Mouse (Mus musculus) heart, postnatal 10 days (tissue): ENCODE results near the gene Lnpep. TPM values are rescaled to one million over a fixed set of nuclear protein-coding genes. Genes with fewer than 3 reads are reported as not detected.
A peak's percentile ranks its signal among the peaks of the same experiment; 100 is the strongest.

Experiments
- DNase-seq, 2 experiments: peaks; one replicate each; pipeline ENCODE4 v3.0.0; 2021
- intact Hi-C: fragments of 180-260 bp; cut with DNase I; formaldehyde crosslinking; loops from one replicate; pipeline ENCODE4 v1.15.1; 2025
- total RNA-seq, 2 experiments: library from RNA; stranded (reverse); gene quantifications; 2 replicates each; pipeline ENCODE4 v1.2.3; 2021

Gene Lnpep
- total RNA-seq, 2 experiments from 2014 or later = 170 to 171 TPM

DNA sequence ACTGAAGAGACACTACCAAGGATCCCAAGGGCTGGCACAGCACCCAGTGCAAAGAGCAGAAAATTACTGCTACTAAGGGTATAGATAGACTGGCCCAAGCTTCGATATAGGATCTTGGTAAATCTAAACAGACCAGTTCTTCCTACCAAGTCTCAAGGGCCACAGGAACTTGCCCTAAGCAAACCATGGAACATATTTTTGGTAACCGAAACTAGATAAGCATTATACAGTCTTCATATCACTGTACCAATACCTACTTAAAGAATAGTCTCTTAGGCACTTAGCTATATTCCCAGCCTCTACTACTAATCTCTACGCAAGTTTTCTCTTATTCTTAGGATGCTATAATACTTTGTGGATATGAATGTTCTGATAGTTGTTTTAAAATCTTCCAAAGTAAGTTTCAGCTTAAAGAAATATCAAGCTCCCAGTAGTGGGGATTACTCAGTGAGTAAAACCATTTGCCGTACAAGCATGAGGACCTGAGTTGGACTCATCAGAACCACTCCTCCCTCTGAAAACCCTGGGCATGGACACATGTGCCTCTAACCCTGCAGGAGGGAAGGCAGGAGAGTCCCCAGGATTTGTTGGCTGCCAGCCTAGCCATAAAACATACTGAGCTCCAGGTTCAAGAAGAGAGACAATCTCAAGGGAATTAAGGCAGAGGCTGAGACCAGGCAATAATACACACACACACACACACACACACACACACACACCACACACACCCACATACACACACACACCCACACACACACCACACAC lies 7.2 kb downstream of the Lnpep start:
- intact Hi-C loops = no loop called here
- DNase-seq = peak in 1 of 2 experiments; percentile 32

DNA sequence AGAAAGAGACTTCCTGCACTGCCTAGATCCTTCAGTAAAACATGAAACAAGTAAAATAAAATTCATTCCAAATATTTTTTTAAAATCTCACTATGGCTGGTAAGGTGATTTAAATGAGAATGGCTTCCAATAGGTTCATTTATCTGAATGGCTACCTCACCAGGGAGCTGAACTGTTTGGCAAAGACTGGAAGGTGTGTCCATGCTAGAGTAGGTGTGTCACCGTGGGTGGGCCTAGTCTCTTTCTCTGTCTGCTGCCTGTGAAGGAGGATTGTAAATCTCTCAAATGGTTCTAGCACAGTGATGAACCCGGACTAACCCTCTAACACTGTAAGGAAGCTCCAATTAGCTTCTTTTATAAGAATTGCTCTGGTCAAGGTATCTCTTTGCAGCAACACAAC lies 12.5 kb downstream of the Lnpep start:
- DNase-seq = no peak

DNA sequence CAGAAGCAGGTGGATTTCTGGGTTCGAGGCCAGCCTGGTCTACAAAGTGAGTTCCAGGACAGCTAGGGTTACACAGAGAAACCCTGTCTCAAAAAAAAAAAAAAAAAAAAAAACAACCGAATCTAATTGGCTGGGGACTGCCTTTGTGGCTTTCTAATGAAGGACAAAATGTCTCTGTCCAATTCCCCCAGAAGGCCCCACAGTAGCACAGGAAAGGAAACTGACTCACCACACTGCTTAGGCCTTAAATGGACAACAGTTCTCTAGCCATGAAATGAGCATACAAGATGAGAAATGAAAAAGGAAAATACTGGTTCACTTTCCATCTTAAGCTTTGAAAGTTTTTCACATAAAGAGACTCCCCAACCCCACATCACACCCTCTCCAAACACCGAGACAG lies 15.3 kb downstream of the Lnpep start:
- intact Hi-C loops = no loop called here
- no peak for DNase-seq

More for the DNA sequence above, 12.5 kb downstream of the Lnpep start:
- intact Hi-C loops = loop anchor here (2.0 kb wide), 1 partner anchor 70 kb away; no protein-coding TSS in a partner anchor

DNA sequence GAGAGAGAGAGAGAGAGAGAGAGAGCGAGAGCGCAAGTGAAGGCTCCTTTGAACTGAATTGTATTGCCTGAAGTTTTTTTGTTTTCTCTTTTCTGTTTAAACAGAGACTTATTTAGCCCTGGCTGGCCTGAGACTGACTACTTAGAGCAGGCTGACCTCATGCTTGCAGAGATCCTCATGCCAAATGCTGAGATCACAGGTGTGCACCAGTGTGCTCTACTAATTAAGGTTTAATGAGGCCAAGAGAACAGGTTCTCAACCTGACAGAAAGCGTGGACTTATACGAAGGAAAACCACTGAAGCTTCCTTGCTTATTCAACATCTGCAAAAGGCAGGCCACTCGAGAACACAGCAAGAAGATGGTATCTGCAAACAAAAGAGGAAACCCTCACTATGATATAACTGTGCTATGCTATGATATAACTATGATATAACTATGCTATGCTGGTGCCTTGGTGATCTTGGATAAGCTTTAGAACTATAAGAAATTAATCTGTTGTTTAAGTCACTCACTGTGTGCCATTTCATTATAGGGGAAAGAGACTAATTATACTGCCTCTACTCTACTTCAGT lies 16.3 kb downstream of the Lnpep start:
- no peak for DNase-seq
- intact Hi-C loops = no loop called here

DNA sequence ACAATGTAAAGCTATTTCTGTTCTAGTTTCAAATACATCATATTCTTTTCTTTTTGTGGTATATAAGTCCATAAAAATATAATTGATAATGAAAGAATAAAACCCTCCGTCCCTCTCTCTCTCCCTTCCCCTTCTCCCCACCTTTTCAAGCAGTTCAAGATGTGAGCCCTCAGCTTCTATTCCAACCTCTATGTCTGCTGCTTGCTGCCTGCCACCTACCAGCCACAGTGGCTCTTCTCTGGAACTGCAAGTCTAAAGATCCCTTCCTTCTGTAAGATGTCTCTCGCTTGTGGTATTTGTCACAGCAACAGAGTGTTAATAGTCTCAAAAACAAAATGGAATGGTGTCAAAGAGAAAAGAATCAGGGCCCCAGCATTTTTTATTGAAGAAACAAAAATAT lies 20.3 kb downstream of the Lnpep start:
- intact Hi-C loops = no loop called here

GRCm38 (mm10) chr17:17603609-17604008 lies 21.2 kb downstream of the Lnpep start:
- intact Hi-C loops = no loop called here
- no peak for DNase-seq

More for the DNA sequence above, 20.3 kb downstream of the Lnpep start:
- DNase-seq = no peak

GRCm38 (mm10) chr17:17602786-17603185 lies 22.1 kb downstream of the Lnpep start:
- no peak for DNase-seq
- intact Hi-C loops = no loop called here

DNA sequence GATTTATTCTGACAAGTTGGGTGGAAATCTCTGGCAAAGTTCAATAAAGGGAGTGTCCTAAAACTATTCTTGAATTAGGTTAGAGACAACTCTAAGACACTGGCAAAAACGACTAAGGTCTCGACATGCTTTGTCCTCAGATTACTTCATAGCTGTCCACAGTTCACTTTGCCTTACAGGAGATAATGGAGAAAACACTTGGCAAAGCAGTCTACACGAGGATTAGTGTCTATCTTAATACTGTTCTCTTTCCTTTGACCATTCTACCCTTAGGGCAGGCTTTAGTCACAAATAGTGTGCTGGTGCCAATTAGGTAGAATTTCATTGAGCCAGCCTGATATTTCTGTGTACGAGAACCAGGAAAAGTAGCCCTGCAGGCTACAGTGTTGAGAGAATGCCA lies 22.5 kb downstream of the Lnpep start:
- no peak for DNase-seq
- intact Hi-C loops = no loop called here

DNA sequence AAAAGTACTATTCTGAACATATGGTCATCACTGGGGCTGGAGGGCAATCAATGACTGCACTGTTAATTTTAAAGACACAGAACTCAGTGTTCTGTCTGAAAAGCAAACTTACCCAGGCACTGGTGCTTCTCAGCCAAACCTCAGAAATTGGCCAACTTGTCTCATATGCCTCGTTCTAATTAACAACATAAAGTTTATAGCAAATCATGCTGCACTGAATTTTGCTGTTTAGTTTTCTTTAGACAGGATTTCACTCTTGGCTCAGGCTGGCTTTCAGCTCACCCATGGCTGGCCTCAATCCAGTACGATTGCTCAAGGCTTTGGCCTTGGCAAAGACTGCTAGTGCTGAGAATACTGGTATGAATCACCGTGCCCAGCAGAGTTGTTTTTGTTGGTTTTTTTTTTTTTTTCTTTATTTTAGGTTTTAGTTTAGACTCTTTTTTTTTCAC lies 24.0 kb downstream of the Lnpep start:
- DNase-seq = peak; percentile 88 to 89
- intact Hi-C loops = no loop called here

GRCm38 (mm10) chr17:17600001-17600400 lies 24.8 kb downstream of the Lnpep start:
- intact Hi-C loops = no loop called here
- DNase-seq = no peak

DNA sequence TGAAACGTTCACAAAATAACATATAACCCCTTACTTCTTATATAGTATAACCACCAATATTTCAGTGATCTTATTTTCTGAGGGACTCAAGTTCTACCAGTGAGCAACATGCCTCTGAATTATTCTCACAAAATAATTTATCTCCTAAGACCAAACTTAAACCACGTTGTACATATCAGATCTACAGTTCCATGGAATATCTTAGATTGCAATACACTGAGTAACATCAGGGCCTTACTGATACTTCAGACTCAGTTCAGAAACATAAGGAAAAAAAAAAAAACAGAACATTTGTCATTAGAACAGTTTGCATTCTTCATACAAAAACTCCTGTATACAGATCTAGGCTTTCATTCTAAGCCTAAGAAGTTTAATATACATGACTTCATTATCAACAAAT lies 26.5 kb downstream of the Lnpep start:
- intact Hi-C loops = no loop called here
- DNase-seq = no peak

- DNase-seq = peak; percentile 45 to 64
These were observed 31.9 kb downstream of the Lnpep start for GRCm38 (mm10) chr17:17592926-17593325.

DNA sequence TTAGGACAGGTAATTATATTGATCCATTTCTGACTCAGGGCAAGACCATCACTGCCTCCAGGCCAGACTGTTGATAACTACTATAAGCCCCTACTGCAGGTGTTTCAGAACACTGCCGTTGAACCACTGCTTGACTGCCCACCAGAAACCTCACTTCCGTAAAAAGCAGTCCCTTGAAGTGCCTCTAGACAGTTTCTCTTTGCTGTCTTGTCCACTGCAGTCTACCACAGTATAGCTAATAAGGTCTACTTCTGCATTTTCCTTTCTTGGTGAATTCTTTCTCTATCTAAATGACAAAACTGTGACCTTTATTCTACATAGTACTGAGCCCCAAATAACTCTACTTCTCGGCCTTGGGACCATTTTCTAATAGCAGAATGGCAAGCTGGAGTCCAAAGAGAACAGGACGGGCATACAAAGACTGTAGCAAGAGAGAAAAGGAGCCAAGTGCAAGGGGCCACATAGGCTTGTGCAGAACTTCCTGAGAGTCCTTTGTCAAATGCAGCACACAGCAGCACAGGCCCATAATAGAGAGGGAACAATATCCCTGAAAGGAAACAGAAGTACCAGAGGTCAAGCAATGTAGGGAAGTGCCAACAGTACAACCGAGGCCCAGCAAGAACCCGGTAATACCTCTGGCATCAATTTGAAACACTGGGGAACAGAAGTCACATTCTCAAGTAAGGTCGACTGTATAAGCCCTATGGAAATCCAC lies 37.4 kb downstream of the Lnpep start:
- intact Hi-C loops = loop anchor here (5.0 kb wide), 1 partner anchor 35 kb away; no protein-coding TSS in a partner anchor
- DNase-seq = no peak

More at GRCm38 (mm10) chr17:17592926-17593325, 31.9 kb downstream of the Lnpep start:
- intact Hi-C loops = no loop called here

- intact Hi-C loops = loop anchor here (5.0 kb wide), 1 partner anchor 37 kb away; no protein-coding TSS in a partner anchor
- DNase-seq = no peak
These were observed 39.7 kb downstream of the Lnpep start for GRCm38 (mm10) chr17:17585115-17585514.

- intact Hi-C loops = no loop called here
- DNase-seq = no peak
These were observed 41.0 kb downstream of the Lnpep start for GRCm38 (mm10) chr17:17583896-17584295.

DNA sequence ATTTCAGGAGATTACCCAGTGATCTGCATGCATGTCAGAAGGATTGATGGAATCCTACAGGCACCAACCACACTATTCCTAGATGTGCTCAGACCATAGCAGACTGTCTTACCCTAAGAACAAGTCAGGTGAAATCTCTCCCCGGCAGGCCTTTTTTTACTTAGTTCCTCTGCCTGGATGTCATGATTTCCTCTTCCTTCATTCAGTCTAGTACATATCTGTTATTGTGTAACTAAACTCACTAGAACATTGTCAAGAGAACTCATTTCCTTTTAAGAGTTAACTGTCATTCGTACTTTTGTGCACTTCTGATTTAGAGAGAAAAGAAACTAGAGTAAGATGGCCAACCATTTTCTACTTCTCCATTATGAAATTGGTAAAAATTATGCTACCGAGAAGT lies 43.6 kb downstream of the Lnpep start:
- intact Hi-C loops = no loop called here
- DNase-seq = no peak

DNA sequence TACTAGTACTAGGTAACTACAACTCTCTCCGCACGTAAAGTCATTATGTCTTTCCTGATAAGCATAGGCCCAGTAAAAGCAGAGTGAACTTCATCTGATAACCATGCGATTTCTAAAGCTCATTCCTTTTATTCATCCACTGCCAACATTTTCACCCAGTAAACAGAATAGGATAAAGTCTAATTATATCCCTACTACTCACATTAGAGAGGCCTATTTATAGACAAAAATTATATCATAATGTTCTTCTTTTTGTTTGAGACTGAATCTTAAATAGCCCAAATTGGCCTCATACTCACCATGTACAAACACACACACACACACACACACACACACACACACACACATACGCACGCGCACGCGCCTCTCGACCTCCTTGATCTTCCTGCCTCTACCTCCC lies 48.5 kb downstream of the Lnpep start:
- intact Hi-C loops = no loop called here
- no peak for DNase-seq

DNA sequence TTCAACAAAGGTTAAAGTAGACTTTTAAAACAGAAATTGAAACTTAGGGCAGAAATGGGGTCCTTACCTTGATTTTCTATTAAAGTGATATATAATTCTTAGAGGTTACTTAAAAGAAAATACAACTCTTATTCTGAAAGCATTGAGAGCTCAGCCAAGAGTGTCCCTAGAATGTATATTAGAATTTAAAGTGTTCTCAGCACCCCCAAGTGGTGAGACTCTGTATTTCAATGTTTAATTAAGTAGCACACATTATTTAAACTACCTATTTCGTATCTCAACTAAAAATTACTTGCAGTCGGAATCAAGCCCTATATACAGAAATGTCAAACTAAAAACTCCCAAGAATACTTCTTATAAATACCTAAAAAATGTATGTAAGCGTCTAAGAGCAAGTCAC lies 57.8 kb downstream of the Lnpep start:
- intact Hi-C loops = loop anchor here (10.0 kb wide), 1 partner anchor 172 kb away; no protein-coding TSS in a partner anchor
- DNase-seq = peak in 1 of 2 experiments; percentile 48

DNA sequence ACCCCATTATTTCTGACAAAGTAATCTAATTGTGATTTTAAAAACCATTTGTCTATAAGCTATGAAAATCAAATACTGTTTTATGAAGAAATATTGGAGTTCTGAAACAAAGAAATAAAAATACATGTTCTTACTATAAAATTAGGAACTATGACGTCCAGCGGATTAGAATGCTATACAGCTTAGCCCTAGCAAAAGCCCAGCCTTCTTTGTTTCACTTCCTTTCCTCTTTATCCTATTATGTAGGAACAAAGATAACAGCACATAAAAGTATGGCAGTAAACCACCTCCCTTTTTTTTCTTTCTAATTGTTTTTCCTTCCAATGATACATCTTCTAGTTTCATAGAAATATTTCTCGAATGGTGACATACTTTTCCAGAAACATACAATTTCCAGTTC lies 75.9 kb downstream of the Lnpep start:
- DNase-seq = no peak
- intact Hi-C loops = no loop called here

DNA sequence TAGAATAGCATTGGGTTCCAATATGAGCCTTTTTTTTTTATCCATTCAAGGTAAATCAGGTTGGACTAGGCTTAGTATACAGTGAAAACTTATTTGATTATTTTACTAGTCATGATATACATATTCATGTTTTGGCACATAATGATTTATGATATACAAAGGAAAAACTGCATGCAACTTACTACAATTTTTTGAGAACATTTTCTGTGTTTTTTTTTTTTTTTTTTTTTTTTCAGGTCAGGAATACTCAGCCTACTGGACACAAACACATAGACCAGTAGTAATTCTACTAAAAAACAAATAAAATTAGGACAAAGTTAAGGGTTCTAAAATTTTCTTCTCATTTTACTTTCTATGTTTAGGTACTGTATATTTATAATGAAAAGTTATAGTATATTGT lies 93.5 kb downstream of the Lnpep start:
- DNase-seq = no peak
- intact Hi-C loops = no loop called here

- DNase-seq = no peak
- intact Hi-C loops = no loop called here
These were observed 108.3 kb downstream of the Lnpep start for GRCm38 (mm10) chr17:17516384-17517016.
